Mouse (Mus musculus): ENCODE results near the gene Tnfaip8l2.

DNA sequence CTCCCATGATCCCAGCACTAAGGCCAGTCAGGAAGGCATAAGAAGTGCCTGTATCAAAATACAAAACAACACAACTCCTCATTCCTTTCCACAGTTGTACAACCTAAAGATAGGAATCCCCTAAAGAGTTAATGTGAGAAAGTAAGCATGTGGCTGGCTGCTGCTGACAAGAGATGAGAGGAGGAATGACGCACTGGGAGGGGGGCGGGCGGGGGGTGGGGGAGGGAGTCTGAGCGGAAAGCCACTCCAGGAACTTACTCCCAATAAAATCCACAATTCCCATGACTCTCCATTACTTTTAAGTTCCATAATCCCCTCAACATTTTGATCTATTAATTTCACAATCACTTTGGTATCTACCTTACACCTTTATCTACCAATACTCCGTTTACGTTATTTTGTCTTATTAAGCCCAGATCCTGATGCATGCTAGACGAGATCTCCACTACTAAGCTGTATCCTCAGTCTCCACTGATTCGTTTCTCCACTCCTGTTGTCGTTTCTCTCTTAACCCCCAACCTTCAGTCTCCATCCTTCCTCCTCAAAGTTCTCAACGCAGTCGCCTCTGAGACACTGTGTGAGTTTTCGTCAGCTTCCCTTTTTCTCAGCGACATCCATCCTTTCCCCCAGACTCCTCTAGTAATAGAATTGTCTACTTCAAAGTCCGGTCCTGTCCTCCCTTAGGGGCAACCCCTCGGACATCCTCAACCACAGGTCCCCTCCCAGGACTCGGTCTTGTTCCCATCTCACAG lies 36.4 kb downstream of the Tnfaip8l2 start:
- no peak for TF ChIP-seq CTCF (IDR thresholded peaks at IDR 0.05; ENCODE audit: low read depth, low read length)
- TF ChIP-seq TAL1 (conservative IDR thresholded peaks at IDR 0.05; ENCODE audit: low read depth, low read length), result no peak
- no peak for TF ChIP-seq GATA1 (IDR thresholded peaks at IDR 0.05; ENCODE audit: borderline replicate concordance, low read length)
- TF ChIP-seq POLR2AphosphoS5 (IDR thresholded peaks at IDR 0.05; ENCODE audit: insufficient replicate concordance, low read depth, low read length), result no peak
